Comparison of ENCODE assay signal across 31 mouse cellular contexts in the genomic region with DNA sequence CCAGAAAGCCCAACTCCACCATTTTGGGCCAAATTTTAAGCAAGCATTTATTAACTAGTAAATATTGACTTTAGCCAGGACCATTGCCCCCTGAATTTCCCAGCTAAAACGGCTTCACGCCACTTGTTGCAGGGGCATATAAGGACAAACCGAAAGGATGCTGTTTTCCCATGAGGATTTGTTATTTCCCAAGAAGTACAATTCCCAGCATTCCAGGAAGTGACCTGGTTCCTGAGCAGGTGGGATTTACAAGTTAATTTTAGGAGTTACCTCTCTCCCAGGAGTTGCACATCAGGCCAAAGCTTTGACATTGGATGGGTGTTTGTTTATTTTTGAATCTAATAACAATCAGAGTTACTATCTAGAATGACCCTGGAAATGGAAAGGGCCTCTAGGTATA. TPM values are rescaled to one million over a fixed set of nuclear protein-coding genes. Genes with fewer than 3 reads are reported as not detected.
A peak's percentile ranks its signal among the peaks of the same experiment; 100 is the strongest.
DNase-seq lines count a peak whose midpoint lies in the region; ATAC-seq lines count a peak whose summit lies in the region.
"Had no signal": no experiment of that assay in that cellular context is flagged by ENCODE, and none has a peak within 500 bp of the region (broad histone marks: within the 10 kb centered on the region; RNA-seq: fewer than 3 reads in every experiment).

No protein-coding gene starts in this region.

- no peaks in the 10 kb centered on the region for H3K9me3 ChIP-seq in heart, embryonic 11.5 days (replicated peaks; ENCODE audit: control insufficient read depth, low read length)
- no peaks in the 10 kb centered on the region for H3K9me3 ChIP-seq in embryonic facial prominence, embryonic 10.5 days
- H3K9me3 ChIP-seq: embryonic facial prominence, embryonic 12.5 days; forebrain, embryonic 13.5 days; forebrain, embryonic 15.5 days; G1E had no signal

- 90% methylated on average over 3 of the region's 3 CpGs for WGBS in heart, embryonic 11.5 days (ENCODE audit: insufficient replicate concordance)
- 93% methylated on average over 3 of the region's 3 CpGs for WGBS in embryonic facial prominence, embryonic 10.5 days

- H3K27ac ChIP-seq in heart, embryonic 11.5 days (ENCODE audit: low read depth, low read length) = no peak overlapping the region
- H3K27ac ChIP-seq in brown adipose tissue, adult 24 weeks (replicated peaks; ENCODE audit: low read depth, low read length) = peak overlapping the region; percentile 88
- H3K27ac ChIP-seq in embryonic facial prominence, embryonic 10.5 days (replicated peaks) = no peak overlapping the region
- H3K27ac ChIP-seq: embryonic facial prominence, embryonic 12.5 days; forebrain, embryonic 13.5 days; forebrain, embryonic 15.5 days had no signal

- H3K4me1 ChIP-seq in heart, embryonic 11.5 days (ENCODE audit: control insufficient read depth, insufficient read depth, low read length) = no peaks in the 10 kb centered on the region
- H3K4me1 ChIP-seq in brown adipose tissue, adult 24 weeks (ENCODE audit: control insufficient read depth, insufficient read depth, insufficient read length, low read length) = 0 out of 2 replicates have a peak, but pooled peaks cover 5% of the 10 kb centered on the region
- no peaks in the 10 kb centered on the region for H3K4me1 ChIP-seq in embryonic facial prominence, embryonic 10.5 days
- H3K4me1 ChIP-seq: embryonic facial prominence, embryonic 12.5 days; forebrain, embryonic 13.5 days; forebrain, embryonic 15.5 days had no signal

- H3K4me3 ChIP-seq in heart, embryonic 11.5 days (ENCODE audit: low read depth, low read length) = no peak overlapping the region
- no peak overlapping the region for H3K4me3 ChIP-seq in brown adipose tissue, adult 24 weeks (ENCODE audit: insufficient read depth, low read depth, low read length)
- no peak overlapping the region for H3K4me3 ChIP-seq in embryonic facial prominence, embryonic 10.5 days
- H3K4me3 ChIP-seq: embryonic facial prominence, embryonic 12.5 days; forebrain, embryonic 13.5 days; forebrain, embryonic 15.5 days had no signal

- no peaks in the 10 kb centered on the region for H3K27me3 ChIP-seq in heart, embryonic 11.5 days (ENCODE audit: control insufficient read depth, insufficient read depth, low read length)
- H3K27me3 ChIP-seq in embryonic facial prominence, embryonic 10.5 days (replicated peaks; ENCODE audit: low read depth, poor library complexity, severe bottlenecking) = no peaks in the 10 kb centered on the region
- H3K27me3 ChIP-seq: CH12.LX; embryonic facial prominence, embryonic 12.5 days; forebrain, embryonic 13.5 days; forebrain, embryonic 15.5 days had no signal

- peak; percentile 92 for DNase-seq in heart, adult 11 months
- peak; percentile 14 to 45 for DNase-seq in heart, adult 9 months (ENCODE audit: low spot score in 2 of 2)
- no peak for DNase-seq in heart, postnatal 25 days (ENCODE audit: low spot score)
- DNase-seq in kidney, adult 9 months = peak; percentile 9
- DNase-seq in kidney, adult 18-20 months = no peak
- DNase-seq in embryonic facial prominence, embryonic 10.5 days (ENCODE audit: low spot score) = no peak
- DNase-seq: adrenal gland, adult 8-10 months; adrenal gland, postnatal 14 days; adrenal gland, postnatal 36 days; B cell, adult 2 months; cerebellum, adult 11 months; cerebellum, adult 18-20 months; cerebellum, adult 8-10 months; cerebellum, adult 9-11 months; cerebellum, postnatal 14 days; cerebellum, postnatal 36 days; embryo, embryonic 11 days had no signal

- no peak overlapping the region for H3K9ac ChIP-seq in heart, embryonic 11.5 days (ENCODE audit: low read depth, low read length)
- H3K9ac ChIP-seq: embryonic facial prominence, embryonic 12.5 days; forebrain, embryonic 13.5 days; forebrain, embryonic 15.5 days had no signal

- intact Hi-C loops in heart, postnatal 25 days (cut with DNase I) = no loop called here

- no peaks in the 10 kb centered on the region for H3K36me3 ChIP-seq in heart, embryonic 11.5 days (ENCODE audit: control insufficient read depth, insufficient read depth, low read length)
- no peaks in the 10 kb centered on the region for H3K36me3 ChIP-seq in embryonic facial prominence, embryonic 10.5 days (replicated peaks)
- H3K36me3 ChIP-seq: embryonic facial prominence, embryonic 12.5 days; forebrain, embryonic 15.5 days; G1E had no signal

- ATAC-seq in heart, embryonic 11.5 days (replicated peaks; ENCODE audit: insufficient number of reproducible peaks, low FRiP score, low TSS enrichment) = no peak
- ATAC-seq: activated CD4-positive, CD25-positive, alpha-beta regulatory T cell, adult 4 months; CD4-positive, CD25-positive, alpha-beta regulatory T cell, adult 4 months; forebrain, embryonic 13.5 days; forebrain, embryonic 15.5 days; Patski had no signal

- no peak overlapping the region for H3K4me2 ChIP-seq in heart, embryonic 11.5 days
- H3K4me2 ChIP-seq: embryonic facial prominence, embryonic 12.5 days; forebrain, embryonic 13.5 days; forebrain, embryonic 15.5 days had no signal

RNA-seq across cellular contexts. Expression of a gene that starts 7.0 kb away (rescaled TPM):
- polyA plus RNA-seq in heart, embryonic 11.5 days (2014; fragmentation: Nextera tagmentation; extraction: Ambion mirVana) = not detected in 2 replicates
- total RNA-seq in heart, postnatal 25 days (2021) = not detected
- not detected in 2 replicates for polyA plus RNA-seq in brown adipose tissue, adult 24 weeks (2012; ENCODE audit: insufficient read depth, insufficient read length, missing spikeins)
- not detected in 2 replicates for polyA plus RNA-seq in embryonic facial prominence, embryonic 10.5 days (2016; fragmentation: Nextera tagmentation; extraction: Ambion mirVana)
- total RNA-seq: adrenal gland, adult 18-20 months; adrenal gland, adult 8-10 months; adrenal gland, postnatal 14 days; adrenal gland, postnatal 36 days; CH12.LX; common myeloid progenitor, adult 5-6 weeks; G1E had no signal
- polyA plus RNA-seq: activated CD4-positive, CD25-positive, alpha-beta regulatory T cell, adult 4 months; CD4-positive, CD25-positive, alpha-beta regulatory T cell, adult 4 months; embryonic facial prominence, embryonic 12.5 days; embryonic facial prominence, embryonic 14.5 days; forebrain, embryonic 11.5 days; forebrain, embryonic 13.5 days; forebrain, embryonic 15.5 days; G1E; Patski had no signal

RNA-seq across cellular contexts. Expression of a gene that starts 10.1 kb away (rescaled TPM):
- not detected in 2 replicates for polyA plus RNA-seq in heart, embryonic 11.5 days (2014; fragmentation: Nextera tagmentation; extraction: Ambion mirVana)
- total RNA-seq in heart, postnatal 25 days (2021) = 1 to 10 TPM in 1 of 2 experiments, under 1 TPM in 1; 0.89 to 1.5 TPM
- 1.9 and 4.3 TPM in 2 replicates for polyA plus RNA-seq in brown adipose tissue, adult 24 weeks (2012; ENCODE audit: insufficient read depth, insufficient read length, missing spikeins)
- 0.06 and 0.12 TPM in 2 replicates for polyA plus RNA-seq in embryonic facial prominence, embryonic 10.5 days (2016; fragmentation: Nextera tagmentation; extraction: Ambion mirVana)
- polyA plus RNA-seq: forebrain, embryonic 11.5 days; forebrain, embryonic 15.5 days; G1E had no signal

RNA-seq across cellular contexts. Expression of a gene that starts 37.0 kb away (rescaled TPM):
- not detected in 2 replicates for polyA plus RNA-seq in heart, embryonic 11.5 days (2014; fragmentation: Nextera tagmentation; extraction: Ambion mirVana)
- 1 to 10 TPM; 1.4 to 3.7 TPM for total RNA-seq in heart, postnatal 25 days (2021)
- not detected in 2 replicates for polyA plus RNA-seq in brown adipose tissue, adult 24 weeks (2012; ENCODE audit: insufficient read depth, insufficient read length, missing spikeins)
- not detected in 2 replicates for polyA plus RNA-seq in embryonic facial prominence, embryonic 10.5 days (2016; fragmentation: Nextera tagmentation; extraction: Ambion mirVana)
- total RNA-seq: common myeloid progenitor, adult 5-6 weeks had no signal
- polyA plus RNA-seq: embryonic facial prominence, embryonic 12.5 days; embryonic facial prominence, embryonic 14.5 days; forebrain, embryonic 11.5 days; forebrain, embryonic 13.5 days; G1E; Patski had no signal

RNA-seq across cellular contexts. Expression of a gene that starts 44.4 kb away (rescaled TPM):
- polyA plus RNA-seq in heart, embryonic 11.5 days (2014; fragmentation: Nextera tagmentation; extraction: Ambion mirVana) = not detected in 2 replicates
- not detected for total RNA-seq in heart, postnatal 25 days (2021)
- polyA plus RNA-seq in brown adipose tissue, adult 24 weeks (2012; ENCODE audit: insufficient read depth, insufficient read length, missing spikeins) = not detected in 2 replicates
- polyA plus RNA-seq in embryonic facial prominence, embryonic 10.5 days (2016; fragmentation: Nextera tagmentation; extraction: Ambion mirVana) = not detected in 2 replicates
- total RNA-seq: adrenal gland, adult 18-20 months; adrenal gland, adult 8-10 months; adrenal gland, postnatal 14 days; adrenal gland, postnatal 36 days; CH12.LX; common myeloid progenitor, adult 5-6 weeks; G1E had no signal
- polyA plus RNA-seq: activated CD4-positive, CD25-positive, alpha-beta regulatory T cell, adult 4 months; CD4-positive, CD25-positive, alpha-beta regulatory T cell, adult 4 months; embryonic facial prominence, embryonic 12.5 days; embryonic facial prominence, embryonic 14.5 days; forebrain, embryonic 11.5 days; forebrain, embryonic 13.5 days; forebrain, embryonic 15.5 days; G1E; Patski had no signal

Comparison
In these comparisons a context has a peak if more than half of its experiments do, and no peak if none do; other contexts are left out.
1. DNase-seq: peak in heart, adult 11 months (single experiment), heart, adult 9 months (2 of 2) and kidney, adult 9 months (single experiment); none in heart, postnatal 25 days (single experiment), kidney, adult 18-20 months (single experiment) and embryonic facial prominence, embryonic 10.5 days (single experiment).